Mouse (Mus musculus) liver, adult 2 months (tissue): ENCODE results near the gene Aebp1.

Experiments
- CTCF ChIP-seq: fragments of 200-500 bp; IDR thresholded peaks from 2 replicates; pipeline ENCODE4 v1.5.1; 2011; ENCODE audit warnings: low read depth, low read length, control low read depth
- POLR2A ChIP-seq: fragments of 200-500 bp; IDR thresholded peaks from 2 replicates; pipeline ENCODE4 v1.6.1; 2011; ENCODE audit warnings: low read length, control low read depth; ENCODE audit not compliant: insufficient read depth; ENCODE audit errors: extremely low read depth

GRCm38 (mm10) chr11:5877921-5878526 lies 16.3 kb downstream of the Aebp1 start, which contains the start of gene Pold2:
- no peak for TF ChIP-seq CTCF
- TF ChIP-seq POLR2A: peak; percentile 72
